Mouse (Mus musculus): Measurements from ENCODE around the gene Lpp.

GRCm38 (mm10) chr16:24351811-24352210 lies 41.5 kb upstream of the Lpp start:
- TF ChIP-seq FLI1 (IDR thresholded peaks at IDR 0.05; ENCODE audit: low read length) (no peak), GATA1 (IDR thresholded peaks at IDR 0.05; ENCODE audit: borderline replicate concordance, low read length) (no peak)

Data from megakaryocyte, embryonic 14.5 days (primary cell).